Mouse (Mus musculus) liver, embryonic 12.5 days (tissue): ENCODE measurements at regions not wholly inside any gene's neighbourhood (a gene's known extent, or its start where the extent isn't known, plus 50 kb on each side); places are given as distances from the start of the nearest gene placed in this dataset.
"Not testable (repeated sequence)": the region's sequence is repeated elsewhere in the genome, so short reads cannot be mapped to it uniquely, and the experiment has no call there.

Source experiments
- ATAC-seq: fragments of 200-750 bp; cut with Nextera tagmentation; 2 replicates; pipeline ENCODE4 v1.8.0; 2017; ENCODE audit warnings: moderate number of reproducible peaks, mild to moderate bottlenecking, moderate library complexity
- H3K27ac ChIP-seq: fragments of 300-500 bp; sonication (generic); 2 replicates; pipeline ENCODE4 v1.5.1; 2016; ENCODE audit warnings: mild to moderate bottlenecking
- H3K27me3 ChIP-seq: fragments of 300-500 bp; sonication (generic); replicated peaks from 2 replicates; pipeline ENCODE4 v1.6.1; 2016; ENCODE audit warnings: mild to moderate bottlenecking, moderate library complexity
- H3K36me3 ChIP-seq: fragments of 300-500 bp; sonication (generic); 2 replicates; pipeline ENCODE4 v1.6.1; 2016; ENCODE audit warnings: mild to moderate bottlenecking, moderate library complexity
- H3K4me1 ChIP-seq: fragments of 300-500 bp; sonication (generic); 2 replicates; pipeline ENCODE4 v1.6.1; 2016
- H3K4me2 ChIP-seq: fragments of 300-500 bp; sonication (generic); 2 replicates; pipeline ENCODE4 v1.6.1; 2016; ENCODE audit warnings: mild to moderate bottlenecking, moderate library complexity
- H3K4me3 ChIP-seq: fragments of 300-500 bp; sonication (generic); 2 replicates; pipeline ENCODE4 v1.5.1; 2016; ENCODE audit warnings: mild to moderate bottlenecking, moderate library complexity
- H3K9ac ChIP-seq: fragments of 300-500 bp; sonication (generic); 2 replicates; pipeline ENCODE4 v1.6.1; 2016; ENCODE audit warnings: mild to moderate bottlenecking, moderate library complexity
- H3K9me3 ChIP-seq: fragments of 300-500 bp; sonication (generic); replicated peaks from 2 replicates; pipeline ENCODE4 v1.6.1; 2016; ENCODE audit warnings: mild to moderate bottlenecking, moderate library complexity
- WGBS: fragments of 180-500 bp; shearing (Covaris S2); methylation state at CpG from one replicate; pipeline ENCODE4 v1.1.7; 2016; ENCODE audit not compliant: insufficient replicate concordance; 5-methylcytosine and 5-hydroxymethylcytosine counted together

DNA sequence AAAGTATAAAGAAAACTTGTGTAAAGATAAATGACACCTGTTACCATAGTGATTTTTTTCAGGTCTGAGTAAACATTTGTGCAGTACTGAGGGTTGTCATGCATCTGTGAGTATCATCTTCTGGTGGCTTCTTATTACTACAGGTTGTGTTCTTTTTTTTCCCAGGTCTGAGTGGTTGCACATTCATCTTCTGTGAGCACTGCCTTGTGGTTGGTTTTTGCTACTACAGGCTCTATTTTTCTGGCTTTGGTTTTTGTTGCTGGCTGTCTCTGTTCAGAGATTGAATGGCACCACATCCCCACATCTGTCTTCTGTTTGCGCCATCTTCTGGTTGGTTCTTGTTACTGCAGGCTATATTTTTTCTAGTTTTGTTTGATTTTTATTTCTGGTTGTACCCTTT lies 81.8 kb upstream of the Gvin1 start:
- H3K4me2 ChIP-seq, H3K27ac ChIP-seq, H3K4me3 ChIP-seq, H3K4me1 ChIP-seq, H3K36me3 ChIP-seq, ATAC-seq, H3K27me3 ChIP-seq, H3K9ac ChIP-seq, H3K9me3 ChIP-seq: not testable (repeated sequence)
- WGBS, result no CpG with 5 or more reads among the region's 1 CpGs

GRCm38 (mm10) chr7:106284841-106285240 lies 69.7 kb upstream of the Gvin1 start:
- H3K9ac ChIP-seq, H3K27ac ChIP-seq, H3K36me3 ChIP-seq, H3K27me3 ChIP-seq, H3K4me1 ChIP-seq, H3K4me3 ChIP-seq, H3K9me3 ChIP-seq, H3K4me2 ChIP-seq, ATAC-seq: not testable (repeated sequence)

GRCm38 (mm10) chr7:106279946-106280345 lies 64.8 kb upstream of the Gvin1 start:
- not testable (repeated sequence) for H3K36me3 ChIP-seq, H3K9me3 ChIP-seq, H3K9ac ChIP-seq, H3K4me3 ChIP-seq, H3K27me3 ChIP-seq, H3K4me2 ChIP-seq, H3K4me1 ChIP-seq, H3K27ac ChIP-seq
- ATAC-seq, result peak; percentile 58

GRCm38 (mm10) chr7:106270947-106271346 lies 55.8 kb upstream of the Gvin1 start:
- H3K27me3 ChIP-seq, H3K4me2 ChIP-seq, H3K4me1 ChIP-seq, ATAC-seq, H3K36me3 ChIP-seq, H3K4me3 ChIP-seq, H3K27ac ChIP-seq, H3K9ac ChIP-seq: not testable (repeated sequence)
- WGBS, result 59% methylated on average over 7 of the region's 7 CpGs
- H3K9me3 ChIP-seq, result 0 out of 2 replicates have a peak, but pooled peaks cover 17% of the 10 kb centered on the region
